Mouse (Mus musculus): ENCODE results near the gene Ago1. TPM values are rescaled to one million over a fixed set of nuclear protein-coding genes. Genes with fewer than 3 reads are reported as not detected.

Gene Ago1
- total and polyA plus RNA-seq, 3 experiments, result 6.9 to 29.0 (median 10.9) TPM

- Histone ChIP-seq H3K27ac (ENCODE audit: insufficient read depth, low read depth) (no peak overlapping the region), H3K27me3 (replicated peaks) (no peaks in the 10 kb centered on the region), H3K79me2 (replicated peaks; ENCODE audit: control insufficient read depth, extremely low read depth, insufficient read depth, poor library complexity, severe bottlenecking) (peaks cover 18% of the 10 kb centered on the region), H3K4me3 (replicated peaks in 1 of 3; ENCODE audit: low read depth in 2 of 3, low read length in 2 of 3, poor library complexity in 1 of 3) (no peak overlapping the region), H3K4me2 (ENCODE audit: insufficient read depth, low read depth, poor library complexity, severe bottlenecking) (no peak overlapping the region), H3K36me3 (replicated peaks in 1 of 2; ENCODE audit: control insufficient read depth in 1 of 2, insufficient read depth in 1 of 2, low read length in 1 of 2) (peaks cover 16 to 32% of the 10 kb centered on the region in 2 experiments), H3K9me3 (replicated peaks; ENCODE audit: low read length) (no peaks in the 10 kb centered on the region), H3K9ac (ENCODE audit: insufficient read depth, low read depth) (no peak overlapping the region), H3K4me1 (ENCODE audit: control insufficient read depth in 1 of 2, insufficient read depth in 2 of 2) (peaks cover 16 to 48% of the 10 kb centered on the region in 2 experiments; a peak in 3 of 4 replicates)
- dilution Hi-C loops (cut with MboI; ENCODE audit: extremely low pct_ligation_motif_present, extremely low pct_unique_long_range_greater_than_20kb, low sequenced_read_pairs) (no loop called here), in situ Hi-C loops (cut with MboI; ENCODE audit: low pct_ligation_motif_present, low pct_unique_long_range_greater_than_20kb, low sequenced_read_pairs) (loop anchor here (10.0 kb wide), 1 partner anchor 130 kb away; no protein-coding TSS in a partner anchor)
- no peak for TF ChIP-seq IRF4 (IDR thresholded peaks at IDR 0.05; ENCODE audit: low read depth, low read length)
- no peak for TF ChIP-seq MEF2A (IDR thresholded peaks at IDR 0.05; ENCODE audit: borderline replicate concordance, low read depth, low read length)
- TF ChIP-seq JUND (conservative IDR thresholded peaks at IDR 0.05; ENCODE audit: low read depth, low read length), result no peak
- no peak for TF ChIP-seq HCFC1 (IDR thresholded peaks at IDR 0.05; ENCODE audit: low read depth, low read length)
- TF ChIP-seq CHD1 (IDR thresholded peaks at IDR 0.05; ENCODE audit: low read depth, low read length), result no peak
- no peak for TF ChIP-seq ZNF384 (IDR thresholded peaks at IDR 0.05; ENCODE audit: low read depth, low read length)
- no peak for TF ChIP-seq CHD2 (IDR thresholded peaks at IDR 0.05; ENCODE audit: low read length)
- no peak for TF ChIP-seq USF2 (conservative IDR thresholded peaks at IDR 0.05; ENCODE audit: low read depth, low read length)
- TF ChIP-seq JUN (IDR thresholded peaks at IDR 0.05; ENCODE audit: insufficient read depth, low read depth, low read length), result no peak
- TF ChIP-seq UBTF (IDR thresholded peaks at IDR 0.05; ENCODE audit: low read depth, low read length), result no peak
- TF ChIP-seq SIN3A (IDR thresholded peaks at IDR 0.05; ENCODE audit: low read length), result no peak
- no peak for TF ChIP-seq EP300 (IDR thresholded peaks at IDR 0.05; ENCODE audit: low read length)
- no peak for TF ChIP-seq MXI1 (IDR thresholded peaks at IDR 0.05; ENCODE audit: low read depth, low read length)
- no peak for TF ChIP-seq KAT2A (IDR thresholded peaks at IDR 0.05; ENCODE audit: insufficient replicate concordance, low read length)
- TF ChIP-seq GABPA (IDR thresholded peaks at IDR 0.05; ENCODE audit: insufficient replicate concordance, low read depth, low read length), result no peak
- no peak for TF ChIP-seq MAZ (IDR thresholded peaks at IDR 0.05; ENCODE audit: low read depth, low read length)
- no peak for TF ChIP-seq TBP (conservative IDR thresholded peaks at IDR 0.05; ENCODE audit: low read depth, low read length)
- TF ChIP-seq ELF1 (IDR thresholded peaks at IDR 0.05; ENCODE audit: low read depth, low read length), result no peak
- no peak for TF ChIP-seq ZKSCAN1 (IDR thresholded peaks at IDR 0.05; ENCODE audit: borderline replicate concordance, low read depth, low read length)
- TF ChIP-seq RCOR1 (conservative IDR thresholded peaks at IDR 0.05; ENCODE audit: low read depth, low read length), result no peak
- DNase-seq (ENCODE audit: extremely low read depth), result no peak
These were observed 4.0 kb downstream of the Ago1 start for GRCm38 (mm10) chr4:126464189-126464891.

DNA sequence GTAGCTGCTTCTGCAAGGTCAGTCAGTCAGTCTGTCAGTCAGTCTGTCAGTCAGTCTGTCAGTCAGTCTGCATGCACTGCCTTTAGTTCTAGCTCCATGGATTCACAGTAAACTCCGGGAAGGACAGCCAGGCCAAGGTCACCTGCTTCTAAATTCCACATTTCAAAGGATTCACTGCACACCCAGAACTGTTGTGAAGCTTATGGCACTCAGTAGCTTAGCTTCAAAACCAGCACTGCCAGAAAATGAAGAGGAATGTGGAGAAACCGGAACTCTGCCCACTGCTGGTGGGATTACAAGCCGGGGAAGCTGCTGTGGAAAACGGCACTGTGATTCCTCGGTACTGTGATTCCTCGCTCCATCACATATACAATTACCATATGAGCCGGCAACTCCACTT lies 12.9 kb downstream of the Ago1 start:
- H3K4me1 ChIP-seq (ENCODE audit: control insufficient read depth in 1 of 2, insufficient read depth in 2 of 2), result no peaks in the 10 kb centered on the region
- in situ Hi-C loops (cut with MboI; ENCODE audit: low pct_ligation_motif_present, low pct_unique_long_range_greater_than_20kb, low sequenced_read_pairs), result no loop called here
- no peak for DNase-seq (ENCODE audit: extremely low read depth)
- peaks cover 50 to 91% of the 10 kb centered on the region in 2 experiments for H3K36me3 ChIP-seq (replicated peaks in 1 of 2; ENCODE audit: control insufficient read depth in 1 of 2, insufficient read depth in 1 of 2, low read length in 1 of 2)
- TF ChIP-seq POLR2AphosphoS2 (IDR thresholded peaks at IDR 0.05; ENCODE audit: low read depth, low read length), result no peak
- no peak for TF ChIP-seq POLR2A (IDR thresholded peaks at IDR 0.05; ENCODE audit: low read depth, low read length)
- TF ChIP-seq HCFC1 (IDR thresholded peaks at IDR 0.05; ENCODE audit: low read depth, low read length), result no peak
- TF ChIP-seq MEF2A (IDR thresholded peaks at IDR 0.05; ENCODE audit: borderline replicate concordance, low read depth, low read length), result no peak
- no peak for TF ChIP-seq ZC3H11A (IDR thresholded peaks at IDR 0.05; ENCODE audit: low read depth, low read length)
- TF ChIP-seq USF1 (IDR thresholded peaks at IDR 0.05; ENCODE audit: low read depth, low read length), result no peak
- TF ChIP-seq E2F4 (IDR thresholded peaks at IDR 0.05; ENCODE audit: insufficient replicate concordance, low read depth, low read length), result no peak
- TF ChIP-seq CHD1 (IDR thresholded peaks at IDR 0.05; ENCODE audit: low read depth, low read length), result no peak
- TF ChIP-seq TBP (conservative IDR thresholded peaks at IDR 0.05; ENCODE audit: low read depth, low read length), result no peak
- TF ChIP-seq BHLHE40 (IDR thresholded peaks at IDR 0.05; ENCODE audit: low read depth, low read length), result no peak
- no peak for TF ChIP-seq NELFE (IDR thresholded peaks at IDR 0.05; ENCODE audit: low read depth, low read length)
- TF ChIP-seq ZMIZ1 (IDR thresholded peaks at IDR 0.05; ENCODE audit: low read depth, low read length), result no peak
- TF ChIP-seq GABPA (IDR thresholded peaks at IDR 0.05; ENCODE audit: insufficient replicate concordance, low read depth, low read length), result no peak
- no peak for TF ChIP-seq SIN3A (IDR thresholded peaks at IDR 0.05; ENCODE audit: low read length)
- no peak for TF ChIP-seq ELF1 (IDR thresholded peaks at IDR 0.05; ENCODE audit: low read depth, low read length)
- no peak for TF ChIP-seq JUND (conservative IDR thresholded peaks at IDR 0.05; ENCODE audit: low read depth, low read length)
- TF ChIP-seq MXI1 (IDR thresholded peaks at IDR 0.05; ENCODE audit: low read depth, low read length), result no peak
- TF ChIP-seq PAX5 (IDR thresholded peaks at IDR 0.05; ENCODE audit: low read length), result no peak
- no peak for TF ChIP-seq EP300 (IDR thresholded peaks at IDR 0.05; ENCODE audit: low read length)
- no peak for TF ChIP-seq ZNF384 (IDR thresholded peaks at IDR 0.05; ENCODE audit: low read depth, low read length)
- no peaks in the 10 kb centered on the region for H3K79me2 ChIP-seq (replicated peaks; ENCODE audit: control insufficient read depth, extremely low read depth, insufficient read depth, poor library complexity, severe bottlenecking)
- H3K4me2 ChIP-seq (ENCODE audit: insufficient read depth, low read depth, poor library complexity, severe bottlenecking), result no peak overlapping the region
- no peak overlapping the region for H3K9ac ChIP-seq (ENCODE audit: insufficient read depth, low read depth)
- H3K4me3 ChIP-seq (replicated peaks in 1 of 3; ENCODE audit: low read depth in 2 of 3, low read length in 2 of 3, poor library complexity in 1 of 3), result no peak overlapping the region
- dilution Hi-C loops (cut with MboI; ENCODE audit: extremely low pct_ligation_motif_present, extremely low pct_unique_long_range_greater_than_20kb, low sequenced_read_pairs), result no loop called here
- H3K9me3 ChIP-seq (replicated peaks; ENCODE audit: low read length), result no peaks in the 10 kb centered on the region
- no peaks in the 10 kb centered on the region for H3K27me3 ChIP-seq (replicated peaks)
- no peak overlapping the region for H3K27ac ChIP-seq (ENCODE audit: insufficient read depth, low read depth)
